Mouse (Mus musculus): ENCODE data around the gene Sypl2.

DNA sequence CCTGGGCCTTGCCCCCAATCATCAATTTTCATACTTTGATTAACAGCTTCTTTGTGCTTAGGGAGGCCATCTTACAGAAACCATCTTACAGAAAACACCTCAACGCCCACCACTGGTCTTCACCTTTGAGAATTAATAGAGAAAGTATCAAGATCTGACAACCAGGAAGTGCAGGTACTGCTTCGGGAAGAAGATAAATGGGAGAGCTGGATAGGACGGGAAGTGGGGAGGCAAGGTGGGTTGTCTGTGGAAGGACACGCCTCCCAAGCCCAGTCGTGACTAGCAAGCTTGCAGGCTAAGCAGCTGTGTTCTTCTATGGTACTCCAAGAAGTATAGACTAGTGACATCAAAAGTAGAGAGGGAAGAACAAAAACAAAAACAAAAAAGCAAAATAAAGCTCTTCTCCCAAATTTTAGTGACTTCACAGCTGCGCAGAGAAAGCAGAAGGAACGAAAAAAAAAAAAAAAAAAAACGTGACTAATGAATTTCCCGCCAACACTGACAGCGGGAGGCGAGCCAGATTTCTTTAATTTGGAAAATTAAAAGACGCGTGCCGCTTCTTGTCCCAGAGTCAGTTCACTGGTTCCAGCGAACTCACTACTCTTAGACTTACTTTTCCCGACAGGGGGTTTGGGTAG lies 40.9 kb downstream of the Sypl2 start:
- TF ChIP-seq CTCF (conservative IDR thresholded peaks at IDR 0.05; ENCODE audit: low read length) (no peak), NANOG (IDR thresholded peaks at IDR 0.05; ENCODE audit: borderline replicate concordance, low read length) (no peak)

Data from E14TG2a.4 (cell line).